Mouse (Mus musculus) stomach, embryonic 14.5 days (tissue): ENCODE measurements at regions not wholly inside any gene's neighbourhood (a gene's known extent, or its start where the extent isn't known, plus 50 kb on each side); places are given as distances from the start of the nearest gene placed in this dataset.
"Not testable (repeated sequence)": the region's sequence is repeated elsewhere in the genome, so short reads cannot be mapped to it uniquely, and the experiment has no call there.

Experiments used
- ATAC-seq: fragments of 200-750 bp; cut with Nextera tagmentation; 2 replicates; pipeline ENCODE4 v1.8.0; 2017; ENCODE audit warnings: low read depth, moderate TSS enrichment; ENCODE audit not compliant: insufficient number of reproducible peaks, insufficient read depth, low FRiP score
- H3K27ac ChIP-seq: fragments of 300-500 bp; sonication (generic); 2 replicates; pipeline ENCODE4 v1.5.1; 2014; ENCODE audit warnings: mild to moderate bottlenecking, low read length, moderate library complexity, mixed read lengths
- H3K27me3 ChIP-seq: fragments of 300-500 bp; sonication (generic); 2 replicates; pipeline ENCODE4 v1.6.1; 2014; ENCODE audit warnings: low read length, control low read depth, mixed read lengths; ENCODE audit not compliant: control insufficient read depth, insufficient read depth
- H3K36me3 ChIP-seq: fragments of 300-500 bp; sonication (generic); 2 replicates; pipeline ENCODE4 v1.6.1; 2014; ENCODE audit warnings: mild to moderate bottlenecking, control low read depth, low read length, moderate library complexity, mixed read lengths; ENCODE audit not compliant: control insufficient read depth, insufficient read depth
- H3K4me1 ChIP-seq: fragments of 300-500 bp; sonication (generic); 2 replicates; pipeline ENCODE4 v1.6.1; 2014; ENCODE audit warnings: low read length, control low read depth, mixed read lengths; ENCODE audit not compliant: control insufficient read depth, insufficient read depth
- H3K4me2 ChIP-seq: fragments of 300-500 bp; sonication (generic); replicated peaks from 2 replicates; pipeline ENCODE4 v1.6.1; 2014; ENCODE audit warnings: low read depth, low read length, control low read depth
- H3K4me3 ChIP-seq: fragments of 300-500 bp; sonication (generic); 2 replicates; pipeline ENCODE4 v1.5.1; 2014; ENCODE audit warnings: low read depth, low read length, control low read depth
- H3K9ac ChIP-seq: fragments of 300-500 bp; sonication (generic); replicated peaks from 2 replicates; pipeline ENCODE4 v1.6.1; 2014; ENCODE audit warnings: low read depth, mild to moderate bottlenecking, control low read depth, low read length, moderate library complexity, mixed read lengths
- H3K9me3 ChIP-seq: fragments of 300-500 bp; sonication (generic); 2 replicates; pipeline ENCODE4 v1.6.1; 2016; ENCODE audit warnings: low read depth, low read length, control low read depth; ENCODE audit not compliant: control insufficient read depth
- WGBS: fragments of 180-500 bp; shearing (Covaris S2); extraction: QIAGEN DNeasy Blood & Tissue Kit; methylation state at CpG from one replicate; pipeline ENCODE4 v1.1.7; 2014; 5-methylcytosine and 5-hydroxymethylcytosine counted together

- H3K4me1 ChIP-seq = no peaks in the 10 kb centered on the region
Measured at GRCm38 (mm10) chr7:87096500-87096899, 100.6 kb downstream of the Vmn2r79 start.

GRCm38 (mm10) chr7:87099611-87100010 is 103.7 kb downstream of the Vmn2r79 start:
- not testable (repeated sequence) for H3K36me3 ChIP-seq, H3K4me3 ChIP-seq, H3K4me1 ChIP-seq, H3K27ac ChIP-seq, H3K27me3 ChIP-seq, H3K9me3 ChIP-seq, H3K4me2 ChIP-seq, ATAC-seq, H3K9ac ChIP-seq
- WGBS = 48% methylated on average over 1 of the region's 1 CpGs

More at GRCm38 (mm10) chr7:87096500-87096899, 100.6 kb downstream of the Vmn2r79 start:
- 83% methylated on average over 5 of the region's 5 CpGs for WGBS
- Histone ChIP-seq H3K9me3 (no peaks in the 10 kb centered on the region), H3K36me3 (no peaks in the 10 kb centered on the region), H3K4me2 (no peak overlapping the region), H3K27ac (no peak overlapping the region), H3K4me3 (no peak overlapping the region), H3K27me3 (no peaks in the 10 kb centered on the region), H3K9ac (no peak overlapping the region)
- no peak for ATAC-seq

GRCm38 (mm10) chr7:87100377-87100776 is 104.5 kb downstream of the Vmn2r79 start:
- not testable (repeated sequence) for ATAC-seq, H3K4me2 ChIP-seq, H3K4me1 ChIP-seq, H3K27me3 ChIP-seq, H3K9me3 ChIP-seq, H3K4me3 ChIP-seq, H3K9ac ChIP-seq, H3K27ac ChIP-seq, H3K36me3 ChIP-seq

GRCm38 (mm10) chr7:87101281-87101680 is 105.4 kb downstream of the Vmn2r79 start:
- not testable (repeated sequence) for H3K4me3 ChIP-seq, H3K27ac ChIP-seq, H3K36me3 ChIP-seq, H3K9me3 ChIP-seq, ATAC-seq, H3K4me2 ChIP-seq, H3K27me3 ChIP-seq, H3K4me1 ChIP-seq, H3K9ac ChIP-seq
- WGBS = 78% methylated on average over 5 of the region's 5 CpGs

GRCm38 (mm10) chr7:87110312-87110984 is 114.5 kb downstream of the Vmn2r79 start:
- no peak overlapping the region for H3K4me2 ChIP-seq
- no peak overlapping the region for H3K27ac ChIP-seq
- no peaks in the 10 kb centered on the region for H3K36me3 ChIP-seq
- H3K4me1 ChIP-seq = no peaks in the 10 kb centered on the region
- WGBS = 28% methylated on average over 3 of the region's 3 CpGs
- H3K9ac ChIP-seq = no peak overlapping the region
- H3K27me3 ChIP-seq = no peaks in the 10 kb centered on the region
- peak; percentile 56; the same call in 1 of the 2 replicates for ATAC-seq
- H3K4me3 ChIP-seq = no peak overlapping the region
- H3K9me3 ChIP-seq = no peaks in the 10 kb centered on the region

GRCm38 (mm10) chr7:87110985-87111372 is 115.1 kb downstream of the Vmn2r79 start:
- Histone ChIP-seq H3K4me1 (no peaks in the 10 kb centered on the region), H3K9me3 (no peaks in the 10 kb centered on the region), H3K27me3 (no peaks in the 10 kb centered on the region), H3K4me3 (no peak overlapping the region), H3K9ac (no peak overlapping the region), H3K36me3 (no peaks in the 10 kb centered on the region), H3K27ac (no peak overlapping the region), H3K4me2 (no peak overlapping the region)
- WGBS = 74% methylated on average over 4 of the region's 4 CpGs
- ATAC-seq = no peak

- Histone ChIP-seq H3K9me3 (no peaks in the 10 kb centered on the region), H3K4me1 (no peaks in the 10 kb centered on the region), H3K27ac (no peak overlapping the region), H3K9ac (no peak overlapping the region), H3K27me3 (no peaks in the 10 kb centered on the region), H3K36me3 (no peaks in the 10 kb centered on the region), H3K4me3 (no peak overlapping the region), H3K4me2 (no peak overlapping the region)
- 10% methylated on average over 4 of the region's 4 CpGs for WGBS
- ATAC-seq = no peak
Measured at GRCm38 (mm10) chr7:87113654-87114053, 117.7 kb downstream of the Vmn2r79 start.

- WGBS = 90% methylated on average over 1 of the region's 1 CpGs
- H3K4me2 ChIP-seq = no peak overlapping the region
- no peak overlapping the region for H3K9ac ChIP-seq
Measured at GRCm38 (mm10) chr7:87122516-87122915, 123.4 kb upstream of the Nox4 start.

GRCm38 (mm10) chr7:87145896-87146295 is 100.0 kb upstream of the Nox4 start:
- no peak overlapping the region for H3K4me3 ChIP-seq
- H3K36me3 ChIP-seq = no peaks in the 10 kb centered on the region
- no peaks in the 10 kb centered on the region for H3K4me1 ChIP-seq
- no peak for ATAC-seq
- no peaks in the 10 kb centered on the region for H3K9me3 ChIP-seq
- no peak overlapping the region for H3K9ac ChIP-seq
- no peaks in the 10 kb centered on the region for H3K27me3 ChIP-seq
- no peak overlapping the region for H3K27ac ChIP-seq
- 76% methylated on average over 1 of the region's 1 CpGs for WGBS
- no peak overlapping the region for H3K4me2 ChIP-seq

More at GRCm38 (mm10) chr7:87122516-87122915, 123.4 kb upstream of the Nox4 start:
- no peak overlapping the region for H3K27ac ChIP-seq
- ATAC-seq = no peak
- H3K36me3 ChIP-seq = no peaks in the 10 kb centered on the region
- H3K27me3 ChIP-seq = no peaks in the 10 kb centered on the region
- H3K4me3 ChIP-seq = no peak overlapping the region
- no peaks in the 10 kb centered on the region for H3K9me3 ChIP-seq
- H3K4me1 ChIP-seq = no peaks in the 10 kb centered on the region
